Mouse (Mus musculus) forebrain, embryonic 11.5 days (tissue): ENCODE measurements around the gene Rad51. TPM values are rescaled to one million over a fixed set of nuclear protein-coding genes. Genes with fewer than 3 reads are reported as not detected.

Experiments
- ATAC-seq: fragments of 200-750 bp; cut with Nextera tagmentation; replicated peaks from 2 replicates; pipeline ENCODE4 v1.8.0; 2017; ENCODE audit warnings: moderate TSS enrichment; ENCODE audit not compliant: low FRiP score
- DNase-seq: peaks from one replicate; pipeline ENCODE4 v3.0.0-alpha.2; 2017; ENCODE audit warnings: low spot score
- H3K27ac ChIP-seq: fragments of 300-500 bp; sonication (generic); 2 replicates; pipeline ENCODE4 v1.5.1; 2014; ENCODE audit warnings: low read depth, low read length
- H3K27me3 ChIP-seq: fragments of 300-500 bp; sonication (generic); 2 replicates; pipeline ENCODE4 v1.6.1; 2014; ENCODE audit warnings: mild to moderate bottlenecking, low read length, mixed read lengths; ENCODE audit not compliant: control insufficient read depth, insufficient read depth
- H3K36me3 ChIP-seq: fragments of 300-500 bp; sonication (generic); 2 replicates; pipeline ENCODE4 v1.6.1; 2014; ENCODE audit warnings: mild to moderate bottlenecking, low read length, moderate library complexity, mixed read lengths; ENCODE audit not compliant: control insufficient read depth, insufficient read depth
- H3K4me1 ChIP-seq: fragments of 300-500 bp; sonication (generic); replicated peaks from 2 replicates; pipeline ENCODE4 v1.6.1; 2014; ENCODE audit warnings: low read length, mixed read lengths; ENCODE audit not compliant: control insufficient read depth, insufficient read depth
- H3K4me2 ChIP-seq: fragments of 300-500 bp; sonication (generic); 2 replicates; pipeline ENCODE4 v1.6.1; 2014; ENCODE audit warnings: low read depth, mild to moderate bottlenecking, low read length, moderate library complexity, mixed read lengths; ENCODE audit not compliant: severe bottlenecking
- H3K4me3 ChIP-seq: fragments of 300-500 bp; sonication (generic); 2 replicates; pipeline ENCODE4 v1.5.1; 2014; ENCODE audit warnings: low read depth, low read length
- H3K9ac ChIP-seq: fragments of 300-500 bp; sonication (generic); 2 replicates; pipeline ENCODE4 v1.6.1; 2014; ENCODE audit warnings: low read length
- H3K9me3 ChIP-seq: fragments of 300-500 bp; sonication (generic); 2 replicates; pipeline ENCODE4 v1.6.1; 2016; ENCODE audit warnings: low read length, mixed read lengths; ENCODE audit not compliant: control insufficient read depth
- WGBS: fragments of 180-500 bp; shearing (Covaris S2); extraction: QIAGEN DNeasy Blood & Tissue Kit; methylation state at CpG from one replicate; pipeline ENCODE4 v1.1.7; 2014; 5-methylcytosine and 5-hydroxymethylcytosine counted together
- polyA plus RNA-seq: library from polyadenylated mRNA; unstranded; fragments of >200 nt; fragmentation: Nextera tagmentation; extraction: Ambion mirVana; gene quantifications from 2 replicates; pipeline ENCODE4 v1.2.1, GENCODE M21; 2014

The Rad51 gene
- polyA plus RNA-seq, result 84.2 and 91.2 TPM in 2 replicates

- H3K36me3 ChIP-seq, result no peaks in the 10 kb centered on the region; the same call in 1 of the 2 replicates
- peak within 1 kb of the TSS; percentile 78 for H3K9ac ChIP-seq
- WGBS, result under 1% methylated on average over 51 of the region's 51 CpGs
- H3K27ac ChIP-seq, result peak within 1 kb of the TSS; percentile 58
- H3K4me1 ChIP-seq, result peaks cover 4% of the 10 kb centered on the region; the same call in 1 of the 2 replicates
- ATAC-seq (peak; percentile 91), DNase-seq (peak; percentile 91)
- H3K4me3 ChIP-seq, result peak within 1 kb of the TSS; percentile 73
- no peaks in the 10 kb centered on the region for H3K9me3 ChIP-seq
- no peaks in the 10 kb centered on the region for H3K27me3 ChIP-seq
- H3K4me2 ChIP-seq, result peak within 1 kb of the TSS; percentile 82
These were observed at the start of gene Rad51 for GRCm38 (mm10) chr2:119112438-119113112. Rad51 (plus strand) TSS chr2:119112793.

- Histone ChIP-seq H3K4me2 (no peak overlapping the region), H3K9ac (no peak overlapping the region), H3K4me1 (no peaks in the 10 kb centered on the region), H3K9me3 (no peaks in the 10 kb centered on the region), H3K36me3 (no peaks in the 10 kb centered on the region; the same call in 1 of the 2 replicates), H3K4me3 (no peak overlapping the region), H3K27me3 (no peaks in the 10 kb centered on the region), H3K27ac (no peak overlapping the region)
- WGBS, result 92% methylated on average over 4 of the region's 4 CpGs
- DNase-seq, result no peak
- no peak for ATAC-seq
These were observed 40.2 kb upstream of the Rad51 start for GRCm38 (mm10) chr2:119072397-119072796.

GRCm38 (mm10) chr2:119086156-119086555, 26.4 kb upstream of the Rad51 start:
- Histone ChIP-seq H3K9ac (no peak overlapping the region), H3K4me3 (no peak overlapping the region), H3K4me2 (no peak overlapping the region), H3K27me3 (no peaks in the 10 kb centered on the region), H3K4me1 (no peaks in the 10 kb centered on the region), H3K27ac (no peak overlapping the region), H3K36me3 (peaks cover 4% of the 10 kb centered on the region; the same call in 1 of the 2 replicates), H3K9me3 (no peaks in the 10 kb centered on the region)
- DNase-seq, result no peak
- WGBS, result 86% methylated on average over 2 of the region's 2 CpGs
- ATAC-seq, result no peak

GRCm38 (mm10) chr2:119101552-119101951, 11.0 kb upstream of the Rad51 start:
- Histone ChIP-seq H3K4me2 (no peak overlapping the region), H3K27ac (no peak overlapping the region), H3K36me3 (peaks cover 9% of the 10 kb centered on the region), H3K9ac (no peak overlapping the region), H3K4me1 (no peaks in the 10 kb centered on the region), H3K9me3 (no peaks in the 10 kb centered on the region), H3K4me3 (no peak overlapping the region), H3K27me3 (no peaks in the 10 kb centered on the region)
- ATAC-seq (no peak), DNase-seq (no peak)

GRCm38 (mm10) chr2:119106583-119106982, 6.0 kb upstream of the Rad51 start:
- no peaks in the 10 kb centered on the region for H3K9me3 ChIP-seq
- H3K27me3 ChIP-seq, result no peaks in the 10 kb centered on the region
- H3K9ac ChIP-seq, result no peak overlapping the region
- H3K27ac ChIP-seq, result no peak overlapping the region
- ATAC-seq, result no peak
- H3K4me3 ChIP-seq, result no peak overlapping the region
- 89% methylated on average over 5 of the region's 5 CpGs for WGBS
- DNase-seq, result no peak
- no peaks in the 10 kb centered on the region for H3K4me1 ChIP-seq
- H3K36me3 ChIP-seq, result peaks cover 9% of the 10 kb centered on the region
- no peak overlapping the region for H3K4me2 ChIP-seq

- Histone ChIP-seq H3K4me3 (no peak overlapping the region), H3K27ac (no peak overlapping the region), H3K9me3 (no peaks in the 10 kb centered on the region), H3K4me1 (0 out of 2 replicates have a peak, but pooled peaks cover 3% of the 10 kb centered on the region), H3K27me3 (no peaks in the 10 kb centered on the region), H3K36me3 (peaks cover 4% of the 10 kb centered on the region; the same call in 1 of the 2 replicates), H3K4me2 (no peak overlapping the region), H3K9ac (no peak overlapping the region)
- 73% methylated on average over 4 of the region's 4 CpGs for WGBS
- DNase-seq, result no peak
- ATAC-seq, result no peak
These were observed 4.0 kb upstream of the Rad51 start for GRCm38 (mm10) chr2:119108554-119108953.

- H3K4me2 ChIP-seq, result no peak overlapping the region
- H3K27me3 ChIP-seq, result no peaks in the 10 kb centered on the region
- H3K27ac ChIP-seq, result no peak overlapping the region
- H3K9ac ChIP-seq, result no peak overlapping the region
- WGBS, result 90% methylated on average over 3 of the region's 3 CpGs
- no peak for DNase-seq
- no peaks in the 10 kb centered on the region for H3K9me3 ChIP-seq
- no peak overlapping the region for H3K4me3 ChIP-seq
- H3K4me1 ChIP-seq, result peaks cover 4% of the 10 kb centered on the region; the same call in 1 of the 2 replicates
- no peak for ATAC-seq
- H3K36me3 ChIP-seq, result no peaks in the 10 kb centered on the region; the same call in 1 of the 2 replicates
These were observed 1.5 kb upstream of the Rad51 start for GRCm38 (mm10) chr2:119111060-119111459.

GRCm38 (mm10) chr2:119113121-119113925, 730 bp downstream of the Rad51 start:
- no peak; the same call in none of the 2 replicates for ATAC-seq
- peak overlapping the region; percentile 82 for H3K4me2 ChIP-seq
- H3K4me3 ChIP-seq, result peak overlapping the region; percentile 73
- peak overlapping the region; percentile 78 for H3K9ac ChIP-seq
- H3K27me3 ChIP-seq, result no peaks in the 10 kb centered on the region
- H3K36me3 ChIP-seq, result no peaks in the 10 kb centered on the region; the same call in 1 of the 2 replicates
- peaks cover 4% of the 10 kb centered on the region; the same call in 1 of the 2 replicates for H3K4me1 ChIP-seq
- H3K27ac ChIP-seq, result peak overlapping the region; percentile 58; the same call in 1 of the 2 replicates
- DNase-seq, result no peak
- 18% methylated on average over 20 of the region's 20 CpGs for WGBS
- no peaks in the 10 kb centered on the region for H3K9me3 ChIP-seq
